Mouse (Mus musculus) mature B cell (primary cell): ENCODE results near the gene Fam47e.

Experiments
- in situ Hi-C: fragments of 300-500 bp; cut with MboI; formaldehyde crosslinking; loops from 2 replicates; pipeline ENCODE4 v1.14.3; 2019

Gene Fam47e

DNA sequence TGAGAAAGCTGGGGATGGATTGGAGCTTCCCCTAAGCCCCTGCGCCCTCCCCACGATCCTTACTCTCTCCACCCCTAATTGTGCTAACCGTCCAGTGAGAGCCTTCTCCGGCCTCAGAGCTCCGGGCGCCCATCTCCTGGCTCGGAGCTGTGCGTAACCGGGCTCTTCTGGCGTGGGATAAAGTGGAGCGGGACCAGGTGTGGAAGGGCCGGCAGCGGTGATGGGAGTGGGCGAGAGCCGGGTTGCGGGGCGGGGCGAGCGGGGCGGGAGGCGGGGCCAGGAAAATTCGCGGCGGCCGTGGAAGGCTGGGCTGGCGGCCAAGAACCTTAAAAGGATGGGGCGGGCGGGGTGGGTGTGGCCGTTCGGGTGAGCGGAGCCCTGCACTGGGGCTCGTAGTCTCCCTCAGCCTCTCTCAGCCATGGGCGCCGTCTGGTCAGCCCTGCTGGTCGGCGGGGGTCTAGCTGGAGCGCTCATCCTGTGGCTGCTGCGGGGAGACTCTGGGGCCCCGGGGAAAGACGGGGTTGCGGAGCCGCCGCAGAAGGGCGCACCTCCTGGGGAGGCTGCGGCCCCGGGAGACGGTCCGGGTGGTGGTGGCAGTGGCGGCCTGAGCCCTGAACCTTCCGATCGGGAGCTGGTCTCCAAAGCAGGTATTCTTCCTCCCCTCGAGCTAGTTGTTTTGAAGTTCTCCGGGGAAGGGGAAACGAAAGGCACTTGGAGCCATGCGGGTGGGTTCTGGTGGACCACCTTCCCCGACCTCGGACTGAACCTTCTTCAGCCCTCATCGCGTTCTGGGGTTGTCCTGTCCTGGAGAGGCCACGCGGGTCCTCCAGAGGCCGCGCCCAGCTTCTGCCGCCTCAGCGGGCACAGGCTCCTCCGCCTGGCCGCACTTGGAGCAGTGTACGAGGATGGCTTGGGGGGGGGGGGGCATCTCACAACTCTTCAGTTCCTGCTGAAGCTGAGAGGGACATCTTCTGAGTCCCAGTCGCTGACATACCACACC, 48.1 kb downstream of the Fam47e start, which contains the start of gene Stbd1:
Gene Stbd1 (plus strand): TSS at position 351 of the 1,000 bp plus-strand sequence.
- in situ Hi-C loops: no loop called here

- in situ Hi-C loops: no loop called here
These were observed 49.8 kb downstream of the Fam47e start for GRCm38 (mm10) chr5:92604452-92605247.

DNA sequence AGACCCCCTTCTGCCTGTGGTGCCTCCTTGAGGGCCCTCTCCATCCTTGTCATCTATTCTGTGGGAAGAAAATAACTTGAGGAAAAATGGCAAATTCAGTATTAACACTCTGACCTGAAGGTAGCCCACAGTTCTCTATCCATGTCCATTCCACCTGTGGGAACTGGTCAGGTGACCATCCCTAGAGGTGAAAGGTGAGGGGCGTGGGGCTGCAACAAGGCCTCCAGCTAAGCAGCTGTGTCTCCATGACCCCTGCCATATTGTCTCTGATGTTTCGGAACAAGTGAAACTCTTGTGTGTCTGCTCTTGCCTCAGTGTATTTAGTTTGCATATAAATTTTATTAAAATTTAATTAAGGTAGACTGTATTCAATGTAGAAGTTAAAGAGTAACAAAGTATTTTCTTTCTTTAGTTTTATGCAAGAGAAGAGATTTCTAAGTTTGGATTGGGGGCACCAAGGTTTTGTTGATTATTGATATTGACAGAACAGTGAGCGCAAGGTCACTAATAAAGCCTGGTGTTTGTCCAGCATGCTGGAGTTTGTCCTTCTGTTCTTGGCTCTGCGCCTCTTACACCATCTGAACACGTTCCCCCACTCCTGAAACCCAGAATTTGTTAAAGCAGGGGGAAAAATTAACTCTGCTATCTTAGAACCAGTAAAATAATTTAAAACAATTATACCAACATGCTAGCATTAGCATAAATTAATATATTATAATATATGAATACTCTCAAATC, 52.8 kb downstream of the Fam47e start:
- in situ Hi-C loops: no loop called here

DNA sequence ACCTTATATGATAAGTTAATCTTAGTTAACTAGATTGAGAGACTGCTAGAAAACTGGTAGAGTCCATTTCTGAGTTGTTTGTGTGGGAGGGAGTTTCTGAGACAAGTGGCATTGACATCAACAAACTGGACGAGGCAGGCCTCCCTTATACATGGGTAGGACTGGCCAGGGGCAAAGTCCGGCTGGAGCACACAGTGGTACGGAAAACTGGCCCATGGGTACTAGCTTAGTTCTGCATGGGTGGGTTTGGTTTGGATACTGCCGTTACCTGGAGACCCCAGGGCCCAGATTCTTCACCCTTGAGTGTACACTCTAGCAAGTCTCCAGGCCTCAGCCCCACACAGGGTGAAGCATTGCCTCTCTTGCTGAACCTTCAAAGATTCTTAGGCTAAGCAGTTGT, 57.9 kb downstream of the Fam47e start:
- in situ Hi-C loops: no loop called here

DNA sequence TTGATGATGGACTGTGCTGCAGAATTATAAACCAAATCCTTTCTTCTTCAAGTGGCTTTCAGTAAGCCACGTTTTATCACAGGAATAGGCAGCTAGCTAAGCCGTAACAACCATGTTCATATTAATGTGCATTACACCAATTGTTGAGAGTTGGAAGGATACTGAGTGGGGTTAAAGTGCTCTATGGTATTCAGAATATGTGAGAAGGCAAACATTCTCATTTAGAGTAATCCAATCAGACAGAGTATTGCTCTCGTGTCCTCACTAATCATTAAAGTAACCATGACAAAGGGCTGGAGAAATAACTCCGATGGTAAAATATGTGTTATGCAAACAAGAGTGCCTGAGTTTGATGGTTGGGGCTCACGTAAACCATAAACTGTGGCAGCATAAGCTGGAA, 67.0 kb downstream of the Fam47e start:
- in situ Hi-C loops: no loop called here

- in situ Hi-C loops: no loop called here
These were observed 73.0 kb downstream of the Fam47e start for GRCm38 (mm10) chr5:92627896-92628295.

DNA sequence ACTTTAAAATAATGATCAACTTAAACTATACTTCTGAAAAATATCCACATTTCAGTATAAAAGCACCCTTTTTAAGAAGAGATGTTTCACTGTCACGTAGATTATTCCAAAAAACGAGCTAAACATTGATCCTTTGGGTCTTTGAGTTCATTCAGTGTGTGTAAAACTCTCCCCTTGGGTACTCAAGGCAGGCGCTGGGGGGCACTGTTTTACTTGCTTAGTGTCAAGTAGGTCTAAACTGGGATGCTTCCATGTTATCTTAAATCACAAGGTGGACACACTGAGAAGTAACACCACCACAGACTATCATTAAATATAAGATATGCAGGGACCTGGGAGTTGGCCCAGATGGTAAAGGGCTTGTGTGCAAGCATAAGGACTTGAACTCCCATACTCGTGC, 78.7 kb downstream of the Fam47e start:
- in situ Hi-C loops: no loop called here

GRCm38 (mm10) chr5:92634916-92635315, 80.0 kb downstream of the Fam47e start:
- in situ Hi-C loops: no loop called here

DNA sequence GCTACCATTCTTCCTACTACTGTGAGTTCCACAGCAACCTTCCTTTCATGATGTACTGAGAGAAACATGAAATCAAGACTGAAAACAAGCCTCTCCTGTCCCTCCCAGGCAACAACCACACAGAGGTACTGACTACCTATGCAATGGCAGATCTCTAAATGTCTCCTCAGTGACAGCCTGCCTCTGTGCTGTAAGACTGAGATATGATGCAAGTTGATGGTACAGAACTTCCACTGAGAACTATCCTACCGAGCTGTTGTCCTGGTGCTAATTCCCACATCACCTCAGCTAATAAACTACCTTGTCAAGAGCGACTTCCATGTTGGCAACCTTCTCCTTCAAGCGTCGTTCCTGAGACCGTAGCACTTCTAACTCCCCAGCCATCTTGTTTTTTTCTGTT, 81.0 kb downstream of the Fam47e start:
- in situ Hi-C loops: no loop called here

- in situ Hi-C loops: no loop called here
These were observed 86.0 kb downstream of the Fam47e start for GRCm38 (mm10) chr5:92640861-92641260.
